Mouse (Mus musculus) forebrain, embryonic 10.5 days (tissue): ENCODE data around the gene Igf2bp3. TPM values are rescaled to one million over a fixed set of nuclear protein-coding genes. Genes with fewer than 3 reads are reported as not detected.

Experiments used
- DNase-seq: peaks from one replicate; pipeline ENCODE4 v3.0.0-alpha.2; 2017; ENCODE audit warnings: low spot score; ENCODE audit errors: extremely low spot score
- H3K27ac ChIP-seq: fragments of 300-500 bp; sonication (generic); 2 replicates; pipeline ENCODE4 v1.5.1; 2016; ENCODE audit warnings: mild to moderate bottlenecking
- H3K27me3 ChIP-seq: fragments of 300-500 bp; sonication (generic); 2 replicates; pipeline ENCODE4 v1.6.1; 2016; ENCODE audit warnings: mild to moderate bottlenecking; ENCODE audit not compliant: poor library complexity, severe bottlenecking
- H3K36me3 ChIP-seq: fragments of 300-500 bp; sonication (generic); replicated peaks from 2 replicates; pipeline ENCODE4 v1.6.1; 2016; ENCODE audit warnings: mild to moderate bottlenecking, moderate library complexity
- H3K4me1 ChIP-seq: fragments of 300-500 bp; sonication (generic); 2 replicates; pipeline ENCODE4 v1.6.1; 2016
- H3K4me3 ChIP-seq: fragments of 300-500 bp; sonication (generic); 2 replicates; pipeline ENCODE4 v1.5.1; 2016; ENCODE audit warnings: mild to moderate bottlenecking, moderate library complexity
- H3K9me3 ChIP-seq: fragments of 300-500 bp; sonication (generic); 2 replicates; pipeline ENCODE4 v1.6.1; 2016; ENCODE audit warnings: mild to moderate bottlenecking, moderate library complexity
- WGBS: fragments of 180-500 bp; shearing (Covaris S2); methylation state at CpG from one replicate; pipeline ENCODE4 v1.1.7; 2016; 5-methylcytosine and 5-hydroxymethylcytosine counted together
- polyA plus RNA-seq: library from polyadenylated mRNA; unstranded; fragments of >200 nt; fragmentation: Nextera tagmentation; extraction: Ambion mirVana; gene quantifications from 2 replicates; pipeline ENCODE4 v1.2.1, GENCODE M21; 2016

Gene Igf2bp3
- polyA plus RNA-seq, 1 experiment from 2014 or later: 128 TPM

DNA sequence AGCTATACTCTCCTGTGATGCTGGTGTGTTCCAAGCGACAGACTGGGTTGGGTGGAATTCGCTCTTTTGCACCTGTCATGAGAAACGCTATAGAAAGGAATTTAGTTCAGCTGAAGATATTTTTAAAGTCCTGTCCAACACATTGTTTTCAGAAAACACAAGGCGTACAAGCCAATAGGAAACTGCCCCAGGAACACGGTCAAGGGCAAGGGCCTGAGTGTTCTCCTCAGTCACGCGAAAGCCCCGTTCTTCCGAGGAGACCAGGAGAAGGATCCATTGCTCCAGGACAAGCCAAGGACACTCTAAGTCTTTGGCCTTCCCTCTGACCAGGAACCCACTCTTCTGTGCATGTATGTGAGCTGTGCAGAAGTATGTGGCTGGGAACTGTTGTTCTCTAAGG is 158.7 kb downstream of the Igf2bp3 start:
- WGBS: 74% methylated on average over 9 of the region's 9 CpGs
- Histone ChIP-seq H3K27ac (peak overlapping the region; percentile 51; the same call in 1 of the 2 replicates), H3K4me3 (no peak overlapping the region), H3K9me3 (0 out of 2 replicates have a peak, but pooled peaks cover 4% of the 10 kb centered on the region), H3K4me1 (peaks cover 54% of the 10 kb centered on the region), H3K27me3 (peaks cover 21% of the 10 kb centered on the region), H3K36me3 (no peaks in the 10 kb centered on the region)
- DNase-seq: no peak

DNA sequence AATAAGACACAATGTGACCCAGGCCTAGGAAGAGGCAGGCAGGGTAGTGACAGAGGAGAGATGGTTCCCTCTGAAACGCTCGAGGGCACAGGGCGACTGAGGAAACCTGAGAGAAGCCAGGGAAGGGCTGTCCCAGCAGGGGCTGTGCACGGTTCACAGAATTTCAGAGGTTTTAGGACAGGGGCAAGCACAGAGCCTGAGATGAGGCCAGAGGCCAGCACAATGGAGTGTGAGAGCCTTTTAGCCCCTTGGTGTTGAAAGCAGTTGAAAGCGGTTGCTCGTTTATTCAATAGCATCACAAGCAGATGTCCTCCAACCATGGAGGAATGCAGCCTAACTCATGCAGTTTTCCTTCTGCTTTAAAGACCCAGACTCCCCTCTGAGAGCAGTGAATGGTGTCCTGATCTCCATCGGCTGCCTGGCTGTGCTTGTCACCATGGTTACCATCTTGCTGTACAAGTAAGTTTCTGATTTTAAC is 159.5 kb downstream of the Igf2bp3 start:
- H3K4me1 ChIP-seq: peaks cover 61% of the 10 kb centered on the region
- peak overlapping the region; percentile 18; the same call in 1 of the 2 replicates for H3K4me3 ChIP-seq
- DNase-seq: peak; percentile 60
- peak overlapping the region; percentile 82 for H3K27ac ChIP-seq
- no peaks in the 10 kb centered on the region for H3K36me3 ChIP-seq
- 0 out of 2 replicates have a peak, but pooled peaks cover 4% of the 10 kb centered on the region for H3K9me3 ChIP-seq
- WGBS: 3% methylated on average over 7 of the region's 7 CpGs
- peaks cover 28% of the 10 kb centered on the region for H3K27me3 ChIP-seq

DNA sequence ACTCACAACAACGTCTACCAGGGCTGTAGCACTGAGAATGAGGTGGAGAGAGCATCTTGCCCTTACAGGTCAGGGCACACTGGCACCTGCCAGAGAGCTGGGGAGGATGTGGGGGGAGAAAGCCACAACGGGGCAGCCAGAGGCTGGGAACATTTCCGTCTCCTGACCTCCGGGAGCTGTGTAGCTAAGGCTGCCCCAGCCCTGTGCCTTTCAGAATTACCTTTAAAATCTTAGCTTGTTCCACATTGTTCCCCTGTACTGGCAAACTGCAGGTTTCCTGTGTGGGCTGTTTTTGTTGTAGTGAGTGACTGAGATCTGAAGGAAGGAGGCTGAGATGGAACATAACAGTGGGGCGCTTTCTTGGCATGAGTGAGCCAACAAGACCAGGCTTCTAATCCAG is 162.6 kb downstream of the Igf2bp3 start:
- no peak overlapping the region for H3K4me3 ChIP-seq
- H3K27ac ChIP-seq: no peak overlapping the region
- H3K27me3 ChIP-seq: peaks cover 40% of the 10 kb centered on the region
- WGBS: 79% methylated on average over 5 of the region's 5 CpGs
- no peaks in the 10 kb centered on the region for H3K36me3 ChIP-seq
- H3K4me1 ChIP-seq: peaks cover 75% of the 10 kb centered on the region
- no peak for DNase-seq
- 0 out of 2 replicates have a peak, but pooled peaks cover 4% of the 10 kb centered on the region for H3K9me3 ChIP-seq

DNA sequence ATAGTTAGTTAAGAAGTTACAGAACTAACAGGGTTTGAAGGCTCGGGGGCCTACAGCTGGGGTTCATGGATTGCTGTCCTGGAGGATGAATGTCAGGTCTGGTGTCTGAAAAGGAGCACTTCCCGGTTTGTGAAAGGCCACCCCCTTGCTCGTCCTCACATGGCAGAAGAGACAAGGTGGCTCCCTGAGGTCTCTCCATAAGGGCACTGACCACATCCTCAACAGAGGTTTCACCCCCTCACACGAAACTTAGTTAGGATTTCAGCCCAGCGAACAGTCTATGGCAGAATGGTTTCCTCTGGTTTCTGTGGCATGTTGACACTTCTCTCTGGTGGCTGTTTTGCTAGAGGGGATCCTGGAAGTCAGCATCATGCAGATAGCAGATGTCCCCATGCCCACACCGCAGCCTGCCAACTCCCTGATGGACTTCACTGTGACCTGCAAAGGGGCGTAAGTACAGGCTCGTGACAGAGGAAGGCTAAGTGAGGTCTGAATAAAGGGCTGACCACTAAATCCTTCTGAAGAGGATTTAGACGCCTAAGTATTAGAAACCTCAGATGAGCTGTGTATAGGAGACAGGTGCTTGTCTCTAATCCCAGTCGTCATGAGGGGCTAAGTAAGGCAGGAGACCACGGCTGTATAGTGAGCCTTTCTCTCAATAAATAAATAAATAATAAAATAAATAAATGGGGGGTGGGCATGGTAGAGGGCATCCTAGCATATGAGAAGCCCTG is 163.9 kb downstream of the Igf2bp3 start:
- Histone ChIP-seq H3K27me3 (peaks cover 41% of the 10 kb centered on the region), H3K4me3 (no peak overlapping the region), H3K27ac (no peak overlapping the region), H3K9me3 (0 out of 2 replicates have a peak, but pooled peaks cover 4% of the 10 kb centered on the region), H3K36me3 (no peaks in the 10 kb centered on the region), H3K4me1 (peaks cover 61% of the 10 kb centered on the region)
- 56% methylated on average over 11 of the region's 11 CpGs for WGBS
- DNase-seq: no peak

DNA sequence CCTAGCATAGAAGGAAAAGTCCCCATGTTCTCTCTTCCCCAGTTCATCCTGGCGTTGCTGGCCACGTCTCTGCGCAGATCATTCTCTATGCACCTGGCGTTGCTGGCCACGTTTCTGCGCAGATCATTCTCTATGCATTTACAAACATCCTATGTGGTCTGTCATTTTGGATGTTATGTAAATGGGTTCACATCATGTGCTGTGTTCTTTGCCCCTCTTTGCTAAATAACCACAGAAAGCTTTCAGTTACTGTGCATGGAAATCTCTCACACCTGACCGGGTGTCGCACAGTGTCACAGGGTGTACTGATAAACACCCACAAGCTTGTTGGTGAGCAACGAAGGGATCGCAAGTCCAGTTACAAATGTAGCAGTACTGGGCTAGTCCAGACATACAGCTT is 166.4 kb downstream of the Igf2bp3 start:
- no peak for DNase-seq
- WGBS: 89% methylated on average over 10 of the region's 10 CpGs
- H3K4me3 ChIP-seq: no peak overlapping the region
- H3K4me1 ChIP-seq: peaks cover 41% of the 10 kb centered on the region
- H3K27ac ChIP-seq: no peak overlapping the region
- no peaks in the 10 kb centered on the region for H3K9me3 ChIP-seq
- H3K36me3 ChIP-seq: no peaks in the 10 kb centered on the region
- H3K27me3 ChIP-seq: peaks cover 41% of the 10 kb centered on the region

DNA sequence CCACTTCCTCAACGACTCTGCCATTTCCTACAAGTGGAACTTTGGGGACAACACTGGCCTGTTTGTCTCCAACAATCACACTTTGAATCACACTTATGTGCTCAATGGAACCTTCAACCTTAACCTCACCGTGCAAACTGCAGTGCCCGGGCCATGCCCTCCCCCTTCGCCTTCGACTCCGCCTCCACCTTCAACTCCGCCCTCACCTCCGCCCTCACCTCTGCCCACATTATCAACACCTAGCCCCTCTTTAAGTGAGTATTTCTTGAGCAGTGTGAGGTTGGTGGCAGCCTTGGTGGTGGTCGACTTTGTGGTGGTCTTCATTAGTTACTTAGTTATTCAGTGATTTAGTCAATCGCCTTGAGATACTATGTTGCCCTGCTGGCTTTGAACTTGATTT is 166.9 kb downstream of the Igf2bp3 start:
- H3K9me3 ChIP-seq: no peaks in the 10 kb centered on the region
- peaks cover 39% of the 10 kb centered on the region for H3K27me3 ChIP-seq
- 86% methylated on average over 10 of the region's 10 CpGs for WGBS

DNA sequence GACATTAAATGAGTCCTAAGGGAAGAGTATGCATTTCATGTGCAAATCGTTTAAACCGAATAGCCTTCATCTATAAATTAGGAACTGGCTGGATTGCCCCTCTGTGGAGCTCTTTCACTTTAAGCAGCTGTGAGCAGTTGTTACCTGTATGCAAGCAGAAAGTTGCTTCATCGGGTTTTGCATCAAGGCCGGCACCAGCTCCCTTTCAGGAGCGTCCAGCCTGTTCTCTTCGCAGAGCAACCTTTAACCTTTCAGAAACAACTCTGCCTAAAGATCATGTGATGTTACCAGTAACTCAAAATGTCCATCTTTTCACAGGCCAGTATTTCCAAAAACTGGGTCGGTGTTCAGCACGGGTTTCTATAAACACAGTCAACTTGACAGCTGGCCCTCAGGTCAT is 167.8 kb downstream of the Igf2bp3 start:
- 81% methylated on average over 8 of the region's 8 CpGs for WGBS
- no peak for DNase-seq

More for the DNA sequence above, 166.9 kb downstream of the Igf2bp3 start:
- DNase-seq: no peak
- no peak overlapping the region for H3K4me3 ChIP-seq
- H3K36me3 ChIP-seq: no peaks in the 10 kb centered on the region
- no peak overlapping the region for H3K27ac ChIP-seq
- peaks cover 37% of the 10 kb centered on the region for H3K4me1 ChIP-seq

DNA sequence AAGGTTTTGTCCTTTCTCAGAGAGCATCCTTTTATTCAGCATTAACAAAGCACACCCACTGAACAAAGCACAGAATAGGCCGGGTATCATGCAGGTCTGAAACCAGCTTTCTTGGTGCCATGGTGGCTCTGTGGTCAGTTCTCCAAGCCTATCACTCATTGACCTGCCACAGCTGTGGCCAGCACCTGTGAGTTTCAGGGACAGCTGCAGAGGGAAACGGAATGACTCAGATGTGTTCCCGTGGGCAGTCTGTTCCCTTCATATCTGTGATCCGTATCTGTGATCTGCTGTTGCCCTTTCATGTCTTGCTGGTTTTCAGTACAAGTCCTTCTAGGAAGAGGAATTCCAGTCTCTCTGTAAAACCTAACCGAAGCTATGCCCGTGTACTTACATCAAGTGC is 168.3 kb downstream of the Igf2bp3 start:
- no peak for DNase-seq
- Histone ChIP-seq H3K4me3 (no peak overlapping the region), H3K27me3 (peaks cover 28% of the 10 kb centered on the region), H3K36me3 (no peaks in the 10 kb centered on the region), H3K27ac (no peak overlapping the region), H3K4me1 (peaks cover 25% of the 10 kb centered on the region), H3K9me3 (no peaks in the 10 kb centered on the region)
- WGBS: 84% methylated on average over 6 of the region's 6 CpGs

More for the DNA sequence above, 167.8 kb downstream of the Igf2bp3 start:
- Histone ChIP-seq H3K36me3 (no peaks in the 10 kb centered on the region), H3K27ac (no peak overlapping the region), H3K4me1 (peaks cover 29% of the 10 kb centered on the region), H3K9me3 (no peaks in the 10 kb centered on the region), H3K4me3 (no peak overlapping the region), H3K27me3 (peaks cover 32% of the 10 kb centered on the region)

DNA sequence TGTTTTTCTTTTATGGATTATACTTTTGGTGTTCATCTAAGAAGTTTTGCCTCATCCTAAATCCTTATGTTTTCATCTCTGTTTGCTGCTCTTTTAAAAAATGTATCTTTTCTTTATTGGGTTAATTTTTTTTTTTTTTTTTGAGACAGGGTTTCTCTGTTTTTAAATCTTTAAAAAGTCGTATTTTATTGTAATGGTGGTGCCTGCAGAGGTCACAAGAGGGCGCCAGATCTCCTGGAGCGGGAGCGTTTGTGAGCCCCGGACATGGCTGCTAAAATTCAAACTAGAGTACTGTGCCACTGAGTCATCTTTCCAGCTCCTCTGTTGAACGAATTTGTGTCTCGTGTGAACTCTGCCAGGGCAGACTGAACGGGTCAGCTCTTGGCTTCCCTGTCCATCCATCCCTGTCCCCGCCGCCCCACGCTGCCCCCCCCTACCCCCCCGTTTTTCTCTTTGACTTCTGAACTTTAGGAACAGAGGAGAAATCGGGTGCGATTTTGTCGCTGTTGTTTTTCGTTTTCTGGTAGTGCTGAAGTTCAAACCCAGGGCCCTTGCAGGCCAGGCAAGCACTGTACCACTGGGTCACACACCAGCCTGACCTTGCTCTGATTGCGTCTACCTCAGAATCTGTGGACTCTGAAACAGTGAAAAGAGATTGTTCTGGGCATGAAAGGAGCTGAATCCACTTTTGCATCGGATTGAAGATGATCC is 175.1 kb downstream of the Igf2bp3 start:
- DNase-seq: peak; percentile 52
- Histone ChIP-seq H3K36me3 (no peaks in the 10 kb centered on the region), H3K9me3 (no peaks in the 10 kb centered on the region), H3K27me3 (peaks cover 33% of the 10 kb centered on the region), H3K4me1 (peaks cover 19% of the 10 kb centered on the region), H3K27ac (peak overlapping the region; percentile 83), H3K4me3 (peak overlapping the region; percentile 46)
- WGBS: 16% methylated on average over 18 of the region's 18 CpGs

DNA sequence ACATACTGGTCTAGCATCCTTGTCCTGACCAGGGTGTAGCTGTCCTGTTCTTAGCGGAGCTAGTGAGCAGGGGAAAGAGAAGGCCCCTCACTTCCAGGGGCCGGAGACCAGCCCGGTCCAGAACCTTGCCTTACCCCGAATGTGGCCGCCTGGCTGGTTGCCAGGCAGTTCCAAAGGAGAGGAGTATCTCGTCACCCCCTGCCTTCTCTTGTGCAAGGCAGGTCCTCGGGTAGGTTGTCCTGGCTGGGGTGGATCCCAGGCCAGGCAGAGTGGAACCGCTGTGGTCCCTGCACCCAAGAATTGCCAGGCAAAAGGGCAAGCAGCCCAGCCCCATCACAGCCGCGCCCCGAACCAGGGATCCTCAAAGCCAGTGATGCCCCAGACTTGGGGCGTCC is 177.5 kb downstream of the Igf2bp3 start:
- Histone ChIP-seq H3K4me1 (peaks cover 26% of the 10 kb centered on the region), H3K27ac (no peak overlapping the region), H3K9me3 (no peaks in the 10 kb centered on the region), H3K27me3 (peaks cover 33% of the 10 kb centered on the region), H3K36me3 (no peaks in the 10 kb centered on the region), H3K4me3 (no peak overlapping the region)
- DNase-seq: no peak
- 71% methylated on average over 12 of the region's 12 CpGs for WGBS

DNA sequence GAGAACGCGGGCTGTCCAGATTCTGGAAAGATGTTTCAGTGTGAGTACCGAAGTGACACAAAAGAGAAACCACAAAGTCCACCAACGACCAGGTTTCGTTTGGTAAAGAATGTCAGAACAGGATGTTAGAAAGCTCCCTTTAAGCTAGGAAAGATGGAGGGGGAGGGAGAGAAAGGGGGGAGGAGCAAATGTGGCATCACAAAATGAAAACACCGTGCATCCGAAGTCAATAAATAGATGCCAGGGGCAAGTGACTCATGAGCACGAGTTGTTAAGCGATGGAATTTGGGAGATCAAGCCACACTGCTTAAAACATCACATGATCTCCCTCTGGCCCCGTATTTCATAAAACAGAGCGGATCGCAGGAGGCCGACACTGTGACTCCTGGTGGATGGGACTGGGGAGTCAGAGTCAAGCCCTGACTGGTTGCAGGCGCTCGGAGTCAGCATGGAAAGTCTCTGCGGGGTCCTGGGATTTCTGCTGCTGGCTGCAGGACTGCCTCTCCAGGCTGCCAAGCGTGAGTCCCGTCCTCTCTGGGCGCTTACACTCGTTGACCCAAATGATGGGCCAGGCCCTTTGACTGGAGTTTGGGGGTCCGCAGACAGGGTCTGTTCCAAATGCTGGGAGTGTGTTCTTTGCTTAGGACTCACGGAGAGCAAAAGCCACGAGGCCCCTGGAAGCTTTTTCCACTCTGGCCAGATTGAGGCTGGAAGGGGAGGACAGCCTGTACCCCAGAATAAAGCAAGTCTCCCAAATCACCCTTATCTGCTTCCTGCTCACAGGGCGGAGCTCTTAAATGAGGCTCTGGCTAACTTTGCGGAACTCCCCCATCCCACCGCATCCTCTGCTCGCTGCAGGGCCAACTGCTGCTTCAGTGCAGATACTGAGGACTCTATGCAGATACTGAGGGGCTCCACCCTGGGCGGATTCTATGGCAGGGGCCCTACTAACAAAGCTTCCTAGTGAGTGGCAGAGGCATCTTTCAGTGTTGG is 178.2 kb downstream of the Igf2bp3 start, which contains the start of gene Gpnmb:
Gpnmb (plus strand) TSS at position 272 of the 993 bp plus-strand sequence.
- WGBS: 43% methylated on average over 28 of the region's 28 CpGs
- Histone ChIP-seq H3K4me1 (peaks cover 32% of the 10 kb centered on the region), H3K9me3 (no peaks in the 10 kb centered on the region), H3K27me3 (peaks cover 33% of the 10 kb centered on the region), H3K27ac (0 out of 2 replicates have a peak within 1 kb of the TSS, but pooled peaks have one; percentile 40), H3K36me3 (no peaks in the 10 kb centered on the region), H3K4me3 (peak within 1 kb of the TSS; percentile 14)
- no peak for DNase-seq
